Mouse (Mus musculus) cerebellum, adult 2 months (tissue): Measurements from ENCODE around the gene Cacng7.

Experiments used
- CTCF ChIP-seq: fragments of 200-500 bp; IDR thresholded peaks from 2 replicates; pipeline ENCODE4 v1.5.1; 2011; ENCODE audit warnings: low read depth, mild to moderate bottlenecking, control low read depth, low read length, moderate library complexity, borderline replicate concordance; ENCODE audit not compliant: insufficient read depth
- POLR2A ChIP-seq: fragments of 200-500 bp; IDR thresholded peaks from 2 replicates; pipeline ENCODE4 v1.6.1; 2011; ENCODE audit warnings: low read length, control low read depth, borderline replicate concordance; ENCODE audit not compliant: insufficient read depth

GRCm38 (mm10) chr7:3367569-3367968, 34.8 kb downstream of the Cacng7 start:
- TF ChIP-seq CTCF (no peak), POLR2A (no peak)
